Mouse (Mus musculus) spleen, postnatal 36 days (tissue): ENCODE measurements around the gene Tha1.
A peak's percentile ranks its signal among the peaks of the same experiment; 100 is the strongest.
"Not testable (repeated sequence)": the region's sequence is repeated elsewhere in the genome, so short reads cannot be mapped to it uniquely, and the experiment has no call there.

Source experiments
- DNase-seq, 2 experiments: peaks; one replicate each; pipeline ENCODE4 v3.0.0; 2022; ENCODE audit warnings: low spot score in 2 of 2, mixed read lengths in 1 of 2

Gene Tha1

DNA sequence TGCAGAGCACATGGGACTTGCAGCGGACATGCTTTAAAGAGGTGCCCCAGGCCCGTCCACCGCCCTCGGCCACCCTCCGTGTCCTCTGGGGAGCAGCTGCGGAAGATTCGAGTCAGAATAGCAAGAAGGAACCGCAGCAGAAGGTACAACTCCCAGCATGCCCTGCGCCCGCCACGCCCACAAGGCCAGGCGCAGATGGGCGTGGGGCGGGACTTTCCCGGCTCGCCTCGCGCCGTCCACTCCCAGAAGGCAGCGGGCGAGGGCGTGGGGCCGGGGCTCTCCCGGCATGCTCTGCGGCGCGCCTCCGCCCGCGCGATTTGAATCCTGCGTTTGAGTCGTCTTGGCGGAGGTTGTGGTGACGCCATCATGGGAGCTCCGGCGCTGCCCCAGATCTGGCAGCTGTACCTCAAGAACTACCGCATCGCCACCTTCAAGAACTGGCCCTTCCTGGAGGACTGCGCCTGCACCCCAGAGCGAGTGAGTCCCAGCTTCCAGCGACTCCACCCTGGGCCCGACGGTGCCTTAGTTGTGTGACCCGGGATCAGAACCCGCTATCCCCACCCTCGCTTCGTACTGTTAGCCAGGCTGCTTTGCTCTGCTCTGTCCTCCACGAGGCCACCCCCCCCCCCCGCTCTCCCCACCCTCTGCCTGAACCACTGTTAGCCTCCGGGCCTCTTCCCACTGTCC is 24.2 kb downstream of the Tha1 start, which contains the start of gene Birc5:
Gene Birc5 (plus strand): TSS at position 267 of the 687 bp plus-strand sequence.
- peak; percentile 97 to 98 for DNase-seq

DNA sequence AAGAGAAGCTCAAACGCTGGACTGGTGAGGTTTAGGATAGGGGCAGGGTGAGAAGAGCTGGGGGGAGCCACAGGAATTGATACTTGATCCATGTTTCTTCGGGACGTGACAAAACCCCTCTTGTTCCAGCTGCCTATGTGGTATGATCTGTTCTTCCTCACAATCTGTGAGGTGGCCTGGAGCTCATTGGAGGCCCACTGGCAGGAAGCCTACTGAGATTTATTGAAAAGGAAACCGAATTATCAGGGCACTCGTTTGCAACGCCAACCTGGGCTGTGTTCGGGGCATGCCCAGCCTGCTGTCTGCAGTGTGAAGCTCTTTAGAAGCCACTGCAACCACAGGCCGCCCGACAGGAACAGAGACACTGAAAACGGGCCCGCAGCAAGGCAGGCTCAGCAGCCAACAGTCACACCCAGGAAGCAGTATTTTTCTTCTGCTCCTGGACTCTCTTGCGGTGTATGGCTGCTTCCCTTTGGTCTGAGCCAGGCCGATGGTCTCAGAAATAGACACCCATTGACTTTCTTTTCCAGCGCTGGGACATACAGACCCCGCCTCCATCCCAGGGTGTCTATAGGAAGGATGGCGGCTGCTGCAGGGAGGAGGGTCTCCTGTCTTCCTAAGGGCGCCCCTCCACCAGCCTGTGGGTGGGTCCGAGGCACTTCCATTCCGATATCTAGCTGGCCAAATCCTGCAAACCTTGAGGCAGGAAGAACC is 24.9 kb downstream of the Tha1 start:
- peak; percentile 74 to 75 for DNase-seq

DNA sequence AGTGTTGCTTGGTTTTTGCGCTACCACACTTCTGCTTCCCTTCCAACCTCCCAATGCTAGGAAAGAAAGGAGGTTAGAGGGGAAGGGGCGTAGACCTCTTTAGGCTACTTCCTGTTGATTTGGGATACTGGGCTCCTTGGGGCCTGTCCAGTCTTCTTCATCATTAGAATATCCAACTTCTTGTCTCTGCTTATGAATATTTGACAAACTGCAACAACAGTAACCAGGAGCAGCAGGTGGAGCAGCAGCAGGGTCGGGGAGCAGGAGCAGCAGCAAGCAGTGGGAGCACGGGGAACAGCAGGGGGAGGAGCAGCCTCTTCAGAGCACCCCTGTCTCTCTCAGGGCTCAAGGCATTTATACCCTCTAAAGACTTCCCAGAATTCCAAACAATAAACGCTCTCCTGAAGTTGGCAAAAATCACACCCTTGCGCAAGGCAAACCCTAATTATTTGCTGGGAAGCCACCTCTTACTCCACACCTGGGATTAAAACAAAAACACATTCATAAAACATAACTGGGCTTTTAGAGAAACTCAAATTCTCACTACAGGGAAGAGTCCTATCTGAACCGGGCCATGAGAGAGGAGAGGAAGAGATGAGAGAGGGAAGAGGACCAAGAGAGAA is 25.6 kb downstream of the Tha1 start:
- no peak for DNase-seq

DNA sequence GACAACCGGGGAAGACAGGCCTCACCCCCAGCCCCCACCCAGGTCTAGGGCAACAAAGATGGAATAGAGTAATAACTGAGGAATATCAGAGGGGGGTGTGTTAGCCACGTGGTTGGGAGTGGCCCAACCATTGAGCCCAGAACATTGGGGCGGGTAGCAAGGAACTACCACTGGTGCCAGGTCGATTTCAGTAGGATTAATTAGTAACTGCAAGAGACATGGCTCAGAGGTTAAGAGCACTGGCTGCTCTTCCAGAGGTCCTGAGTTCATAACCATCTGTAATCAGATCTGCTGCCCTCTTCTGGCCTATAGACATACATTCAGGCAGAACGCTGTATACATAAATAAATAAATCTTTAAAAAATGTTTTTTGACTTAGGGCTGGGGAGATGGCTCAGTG is 26.6 kb downstream of the Tha1 start:
- DNase-seq, result no peak

DNA sequence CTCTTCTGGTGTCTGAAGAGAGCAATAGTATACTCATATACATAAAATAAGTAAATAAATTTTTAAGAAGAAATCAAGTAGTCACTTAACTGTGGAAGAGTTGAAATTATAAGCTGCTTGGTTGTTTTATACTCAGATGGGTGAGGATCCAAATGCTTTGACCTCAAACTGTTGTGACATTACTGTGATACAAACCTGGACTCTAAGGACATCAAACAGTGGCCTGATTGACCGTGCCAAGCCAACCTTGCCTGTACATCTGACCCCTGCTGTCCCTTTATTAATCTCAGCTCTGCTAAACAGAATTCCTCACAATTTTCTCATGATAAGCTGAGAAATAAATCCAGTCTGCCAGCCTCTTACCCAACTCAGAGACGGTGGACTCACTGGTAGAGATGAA is 27.6 kb downstream of the Tha1 start:
- DNase-seq, result no peak

DNA sequence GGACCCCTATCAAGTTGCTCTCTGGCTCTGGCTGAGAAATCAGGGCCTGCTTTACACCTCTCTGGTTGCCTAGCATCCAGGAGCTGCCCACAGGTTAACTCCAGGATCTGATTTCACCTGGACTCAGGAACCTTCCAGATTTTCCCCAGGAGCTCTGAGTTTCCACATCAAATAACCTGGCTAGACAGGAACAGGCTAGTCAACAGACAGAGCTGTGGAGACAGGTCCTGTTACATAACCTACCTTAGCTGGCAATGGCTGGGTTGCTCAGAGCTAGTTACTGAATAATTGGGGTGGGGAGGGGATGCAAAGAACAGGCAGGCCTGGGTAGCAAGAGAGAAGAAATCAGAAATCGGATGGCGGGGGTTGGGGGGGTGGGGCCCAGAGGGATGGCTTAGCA is 28.3 kb downstream of the Tha1 start:
- no peak for DNase-seq

DNA sequence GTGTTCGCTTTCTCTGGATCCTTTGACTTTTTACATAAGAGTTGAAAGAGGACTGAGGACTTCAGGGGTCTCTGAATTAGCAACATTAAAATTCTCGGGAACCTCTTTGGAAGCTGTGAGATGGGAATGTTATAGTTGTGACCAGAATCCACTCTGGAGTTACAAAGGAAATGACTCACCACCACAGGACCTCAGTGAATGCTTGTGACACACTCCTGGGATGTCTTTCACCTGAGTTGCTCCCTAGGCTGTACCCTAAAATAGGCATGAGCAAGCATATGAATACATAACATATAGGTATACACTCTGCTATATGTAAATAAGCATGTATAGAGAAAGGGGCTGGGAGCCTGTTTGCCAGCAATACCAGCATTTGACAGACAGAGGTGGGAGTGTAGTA is 29.8 kb downstream of the Tha1 start:
- DNase-seq, result no peak

DNA sequence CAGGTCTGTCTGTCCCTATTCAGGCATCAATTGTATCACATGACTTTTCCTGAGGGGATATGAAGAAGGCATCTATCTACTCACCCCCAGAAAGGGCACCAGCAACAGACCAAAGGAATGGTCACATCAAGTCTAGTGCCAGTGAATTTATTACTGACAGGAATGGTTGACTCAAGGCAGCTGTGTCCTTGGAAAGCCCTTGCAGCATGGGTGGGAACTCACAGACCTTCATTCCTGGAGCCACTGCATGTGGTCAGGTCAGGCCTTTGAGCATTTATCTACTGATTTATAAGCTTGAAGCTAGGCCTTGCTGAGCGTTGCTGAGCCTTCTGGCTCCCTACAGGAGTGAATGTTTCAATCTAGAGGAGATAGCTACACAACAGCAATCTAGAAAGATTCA is 32.4 kb downstream of the Tha1 start:
- DNase-seq, result no peak

DNA sequence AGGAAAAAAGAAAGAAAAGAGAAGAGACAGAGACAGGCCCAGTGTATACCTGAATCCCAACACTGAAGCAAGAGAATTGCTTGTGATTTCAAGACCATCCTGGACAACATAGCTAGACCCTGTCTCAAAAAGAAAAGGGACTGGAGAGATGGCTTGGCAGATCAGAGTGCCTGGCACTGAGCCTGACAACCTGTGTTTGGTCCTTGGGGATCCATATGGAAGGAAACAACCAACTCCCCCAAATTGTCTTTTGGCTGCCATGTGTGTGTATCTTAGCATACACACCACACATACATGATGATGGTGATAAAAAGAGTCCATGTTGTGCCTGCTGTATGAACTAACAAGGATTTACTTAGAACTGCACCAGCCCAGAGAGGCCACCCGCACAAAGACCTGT is 34.3 kb downstream of the Tha1 start:
- no peak for DNase-seq

DNA sequence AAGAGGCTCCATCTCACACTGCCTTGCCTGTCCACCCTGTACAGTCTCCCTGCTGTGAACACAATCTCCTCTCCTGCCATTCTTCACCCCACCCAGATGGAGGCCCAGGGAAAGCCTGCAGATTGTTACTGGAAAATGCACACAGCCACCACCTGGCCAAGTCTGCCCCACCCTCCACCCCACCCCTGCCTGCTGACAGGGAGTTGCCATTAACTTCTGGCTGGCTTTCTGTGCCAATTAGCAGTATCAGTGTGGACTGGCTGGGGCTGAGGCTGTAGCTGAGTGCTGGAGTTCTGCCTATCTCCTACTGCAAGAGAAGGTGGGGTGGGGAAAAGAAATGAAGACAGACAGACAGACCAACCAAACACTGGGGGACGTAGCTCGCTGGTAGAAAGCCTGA is 34.7 kb downstream of the Tha1 start:
- peak; percentile 68 to 77 for DNase-seq

DNA sequence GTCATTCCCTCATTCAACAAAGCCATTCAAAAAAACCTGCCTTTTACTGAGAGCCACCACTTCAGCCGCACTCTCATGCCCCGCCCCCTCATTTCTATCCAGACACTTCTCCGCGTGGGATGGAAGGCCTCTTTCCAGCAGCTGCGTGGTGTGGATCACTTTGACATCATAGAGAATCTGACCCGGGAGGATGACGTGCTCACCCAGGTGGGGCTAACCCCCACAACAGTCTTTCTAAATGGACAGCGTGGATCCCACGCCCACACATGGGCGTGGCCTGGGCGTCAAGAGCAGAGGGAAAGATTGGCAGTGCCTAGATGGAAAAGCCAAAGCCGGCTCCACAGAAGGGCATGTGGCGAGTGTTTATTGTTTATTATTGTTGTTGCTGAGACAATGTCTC is 37.0 kb downstream of the Tha1 start:
- DNase-seq, result peak in 1 of 2 experiments; percentile 60

DNA sequence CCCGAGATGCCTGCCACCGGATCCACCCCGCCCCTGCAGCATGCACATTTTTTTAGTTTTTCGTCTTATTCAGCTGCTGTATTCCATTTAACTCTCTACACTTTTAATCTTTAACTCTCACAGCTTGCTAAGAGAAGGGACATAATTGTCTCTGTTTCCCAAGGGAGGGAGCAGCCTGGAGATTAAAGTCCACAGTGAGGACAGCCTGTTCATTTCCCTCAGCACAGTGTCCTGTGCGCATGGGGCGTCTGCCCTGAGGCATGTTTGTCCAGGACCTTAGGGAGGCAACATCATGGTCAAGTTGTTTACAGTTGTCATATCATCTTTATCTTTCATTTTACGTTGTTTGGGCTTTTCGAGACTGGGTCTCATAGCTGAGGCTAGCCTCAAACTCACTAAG is 39.2 kb downstream of the Tha1 start:
- no peak for DNase-seq

DNA sequence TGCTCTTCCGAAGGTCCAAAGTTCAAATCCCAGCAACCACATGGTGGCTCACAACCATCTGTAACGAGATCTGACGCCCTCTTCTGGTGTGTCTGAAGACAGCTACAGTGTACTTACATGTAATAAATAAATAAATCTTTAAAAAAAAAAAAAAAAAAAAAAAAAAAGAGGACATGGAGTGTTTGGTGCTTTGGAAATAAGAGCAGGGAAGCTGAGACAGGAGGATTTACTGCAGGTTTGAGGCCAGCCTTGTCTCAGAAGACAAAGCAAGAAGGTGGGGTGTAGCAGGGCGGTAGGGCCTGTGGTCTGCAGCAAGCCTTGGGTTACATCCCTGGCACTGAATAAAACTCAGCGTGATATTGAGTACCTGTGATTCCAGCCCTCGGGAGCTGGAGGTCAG is 39.8 kb downstream of the Tha1 start:
- not testable (repeated sequence) for DNase-seq

DNA sequence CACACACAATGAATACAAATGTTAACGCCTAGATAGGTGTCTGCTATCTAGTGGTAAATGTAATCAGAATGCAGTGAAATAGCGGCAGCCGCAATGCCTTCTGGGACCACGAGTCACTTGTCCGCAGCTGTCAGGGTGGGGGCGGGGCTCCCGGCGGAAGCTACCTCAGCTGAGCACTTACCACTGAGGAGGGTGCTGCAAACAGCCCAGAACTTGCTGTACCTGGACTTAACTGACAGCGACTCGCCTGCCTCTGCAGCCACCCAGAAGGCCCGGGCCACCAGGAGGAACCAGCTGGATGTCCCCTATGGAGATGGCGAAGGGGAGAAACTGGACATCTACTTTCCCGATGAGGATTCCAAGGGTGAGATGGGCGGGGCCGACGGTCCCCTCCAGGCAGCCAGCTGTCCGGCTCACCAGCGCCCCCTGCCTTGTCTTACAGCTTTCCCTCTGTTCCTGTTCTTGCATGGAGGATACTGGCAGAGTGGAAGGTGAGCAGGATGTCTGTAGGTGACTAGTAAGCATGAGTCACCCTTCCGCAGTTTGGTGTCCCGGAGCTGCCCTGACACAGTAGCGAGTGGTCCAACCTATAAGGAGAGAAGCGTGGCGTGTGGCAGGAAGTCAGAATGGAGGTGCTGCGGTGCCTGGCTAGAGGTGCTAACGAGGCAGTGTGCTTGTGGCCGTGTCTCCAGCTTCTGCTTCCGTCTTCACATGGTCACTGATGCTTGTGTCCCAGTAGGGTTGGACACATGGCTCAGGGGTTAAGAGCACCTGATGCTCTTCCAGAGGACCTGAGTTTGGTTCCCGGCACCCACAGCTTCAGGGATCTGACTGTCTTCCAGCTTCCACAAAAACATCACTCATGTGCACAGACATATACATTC is 41.0 kb downstream of the Tha1 start:
- peak; percentile 87 to 91 for DNase-seq

DNA sequence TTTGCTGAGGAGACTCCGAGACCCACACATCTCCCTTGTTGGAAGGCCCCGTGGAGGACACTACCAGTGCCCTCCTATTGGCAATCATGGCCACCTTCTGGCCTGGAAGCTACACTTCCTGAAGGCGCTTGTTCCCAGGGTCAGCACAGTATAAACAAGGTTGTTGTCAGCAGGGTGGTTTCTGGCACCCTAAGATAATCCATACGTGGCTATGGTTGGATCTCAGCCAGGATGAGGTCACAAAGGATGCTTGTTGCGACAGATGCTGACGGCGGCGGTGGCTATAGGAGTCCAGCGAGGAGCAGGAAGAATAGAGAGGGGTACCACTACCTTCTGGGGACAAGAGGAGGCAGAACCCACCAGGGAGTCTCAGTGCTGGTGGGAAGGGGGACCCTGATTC is 42.9 kb downstream of the Tha1 start:
- DNase-seq, result peak; percentile 50 to 72

DNA sequence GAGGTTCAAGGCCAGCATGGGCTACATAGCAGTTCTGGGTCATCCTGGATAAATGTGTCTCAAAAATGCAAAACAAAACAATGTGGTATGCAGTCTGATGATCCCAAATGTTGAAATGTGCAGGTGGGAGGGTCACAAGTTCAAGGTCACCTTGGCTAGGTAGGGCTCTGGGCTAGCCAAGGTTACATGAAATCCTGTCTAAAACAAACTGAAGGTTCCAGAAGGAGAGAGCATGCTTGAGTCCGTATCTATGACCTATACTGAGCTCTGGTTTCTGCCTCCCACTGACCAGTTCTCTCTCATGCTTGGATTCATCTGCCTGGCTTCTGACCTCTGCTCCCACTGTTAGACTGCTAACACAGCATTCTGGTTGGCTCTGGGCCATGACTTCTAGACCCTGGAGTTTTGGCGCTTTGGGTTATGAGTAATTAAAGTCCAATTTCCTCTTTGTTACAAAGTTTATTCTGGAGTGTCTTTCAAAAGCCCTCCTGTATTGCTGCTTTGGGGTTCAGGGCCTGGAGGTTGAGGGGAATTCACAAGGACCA is 43.5 kb downstream of the Tha1 start:
- peak in 1 of 2 experiments; percentile 52 for DNase-seq

DNA sequence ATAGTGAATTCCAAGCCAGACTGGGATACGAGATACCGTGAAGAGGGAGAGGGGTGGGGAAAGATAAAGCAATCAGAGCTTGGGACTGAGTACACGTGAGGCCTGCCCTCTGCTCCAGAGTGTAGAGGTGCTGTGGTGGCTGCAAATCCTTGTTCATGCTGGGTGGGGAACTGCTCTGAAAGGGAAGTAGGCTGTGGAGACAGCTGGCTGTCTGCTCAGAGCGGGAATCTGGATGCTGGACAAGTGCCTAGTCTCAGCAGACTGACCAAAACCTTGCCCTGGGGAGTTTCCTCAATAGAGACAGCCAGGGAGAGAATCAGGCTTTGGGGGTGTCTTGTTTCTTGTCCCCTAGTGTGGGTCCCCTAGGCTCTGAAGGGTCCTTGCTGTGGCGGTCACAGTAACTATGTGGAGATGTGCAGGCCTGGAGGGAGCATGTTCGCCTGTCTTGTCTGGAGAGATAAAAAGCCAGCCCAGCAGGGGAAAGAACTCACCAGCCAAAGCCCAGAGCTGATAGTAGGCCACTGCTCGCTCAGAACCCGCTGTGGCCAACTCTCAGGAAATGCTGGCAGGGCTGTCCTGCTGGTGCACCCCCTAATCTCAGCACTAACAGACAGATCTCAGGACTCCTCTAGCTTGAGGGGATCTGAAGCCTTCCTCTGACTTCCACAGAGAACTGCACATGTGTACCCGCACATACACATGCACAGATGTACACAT is 44.2 kb downstream of the Tha1 start:
- peak; percentile 49 to 65 for DNase-seq

DNA sequence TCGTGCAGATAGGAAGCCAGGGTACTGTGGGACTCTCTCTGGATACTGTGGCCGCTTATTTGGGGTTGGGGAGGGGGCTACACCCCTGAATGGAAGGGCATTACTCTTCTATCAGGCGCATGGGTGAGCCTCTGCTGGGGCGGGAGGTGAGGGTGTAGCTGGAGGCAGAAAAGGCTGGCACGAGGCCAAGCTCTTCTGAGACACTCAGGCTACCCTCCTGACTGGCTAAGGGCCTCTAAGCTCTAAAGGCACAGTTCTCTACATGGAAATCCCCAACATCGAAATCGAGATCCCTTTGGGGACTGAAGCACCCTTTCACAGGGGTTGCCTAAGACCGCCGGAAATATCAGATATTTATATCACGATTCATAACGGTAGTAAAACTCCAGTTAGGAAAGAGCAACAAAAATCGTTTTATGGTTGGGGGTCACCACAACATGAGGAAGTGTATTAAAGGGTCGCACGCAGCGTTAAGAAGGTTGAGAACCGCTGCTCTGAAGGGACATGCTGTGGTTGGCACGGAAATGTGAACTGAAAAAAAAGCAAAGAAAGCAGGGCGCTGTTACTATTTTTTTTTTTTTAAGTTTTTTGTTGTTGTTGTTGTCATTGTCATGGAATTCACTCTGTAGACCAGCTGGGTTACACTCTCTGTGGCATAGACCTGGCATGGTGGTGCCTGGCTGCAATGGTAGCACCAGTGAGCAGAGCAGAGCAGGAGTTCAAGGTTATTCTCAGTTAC is 45.0 kb downstream of the Tha1 start:
- peak; percentile 82 to 87 for DNase-seq

DNA sequence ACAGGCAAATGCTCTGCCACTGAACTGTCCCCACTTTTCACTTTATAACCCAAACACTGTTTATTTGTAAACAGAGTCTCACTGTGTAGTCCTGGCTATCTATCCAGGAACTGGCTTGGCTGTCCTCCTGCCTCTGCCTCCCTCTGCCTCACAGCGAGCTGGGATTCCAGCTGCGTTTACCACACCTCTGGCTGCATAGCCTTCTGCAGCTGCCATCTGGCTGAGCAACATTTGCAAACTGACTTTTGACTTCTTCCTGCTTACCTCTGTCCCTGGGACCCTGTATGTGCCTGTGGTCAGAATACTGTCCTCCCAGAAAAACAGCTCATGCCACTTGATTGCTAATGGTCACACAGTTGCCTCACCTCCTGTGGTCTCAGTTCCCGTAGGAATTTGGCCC is 45.9 kb downstream of the Tha1 start:
- no peak for DNase-seq

DNA sequence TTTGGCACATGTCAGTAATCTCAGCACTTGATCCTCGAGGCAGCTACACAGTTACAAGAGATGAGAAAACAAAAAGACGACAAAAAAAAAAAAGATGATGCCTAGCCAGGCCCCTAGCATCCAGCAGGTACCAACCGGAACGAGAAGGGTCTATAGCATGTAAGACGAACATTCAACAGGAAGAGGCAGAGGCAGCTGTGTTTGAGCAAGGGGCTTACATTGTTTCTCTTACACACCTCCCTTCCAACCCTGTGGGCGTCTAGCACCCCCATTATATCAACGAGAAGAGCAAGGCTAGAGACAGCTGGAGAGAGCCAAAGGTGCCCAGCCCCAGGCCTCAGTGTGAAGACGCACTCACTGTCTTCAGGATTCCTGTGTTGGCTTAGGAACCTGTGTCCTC is 46.4 kb downstream of the Tha1 start:
- DNase-seq, result no peak
